Mouse (Mus musculus) limb, embryonic 12.5 days (tissue): ENCODE measurements at regions not wholly inside any gene's neighbourhood (a gene's known extent, or its start where the extent isn't known, plus 50 kb on each side); places are given as distances from the start of the nearest gene placed in this dataset.

Experiments used
- ATAC-seq: fragments of 200-750 bp; cut with Nextera tagmentation; 2 replicates; pipeline ENCODE4 v1.8.0; 2017; ENCODE audit warnings: low read depth, moderate TSS enrichment; ENCODE audit not compliant: insufficient number of reproducible peaks, insufficient read depth, low FRiP score, low TSS enrichment
- H3K27ac ChIP-seq: fragments of 300-500 bp; sonication (generic); 2 replicates; pipeline ENCODE4 v1.5.1; 2016; ENCODE audit warnings: mild to moderate bottlenecking, moderate library complexity
- H3K27me3 ChIP-seq: fragments of 300-500 bp; sonication (generic); 2 replicates; pipeline ENCODE4 v1.6.1; 2016; ENCODE audit warnings: mild to moderate bottlenecking, moderate library complexity
- H3K36me3 ChIP-seq: fragments of 300-500 bp; sonication (generic); 2 replicates; pipeline ENCODE4 v1.6.1; 2016; ENCODE audit warnings: mild to moderate bottlenecking, moderate library complexity
- H3K4me1 ChIP-seq: fragments of 300-500 bp; sonication (generic); replicated peaks from 2 replicates; pipeline ENCODE4 v1.6.1; 2016
- H3K4me2 ChIP-seq: fragments of 300-500 bp; sonication (generic); 2 replicates; pipeline ENCODE4 v1.6.1; 2016; ENCODE audit warnings: mild to moderate bottlenecking, moderate library complexity
- H3K4me3 ChIP-seq: fragments of 300-500 bp; sonication (generic); replicated peaks from 2 replicates; pipeline ENCODE4 v1.5.1; 2016; ENCODE audit warnings: mild to moderate bottlenecking
- H3K9ac ChIP-seq: fragments of 300-500 bp; sonication (generic); replicated peaks from 2 replicates; pipeline ENCODE4 v1.6.1; 2016; ENCODE audit warnings: mild to moderate bottlenecking, moderate library complexity
- H3K9me3 ChIP-seq: fragments of 300-500 bp; sonication (generic); 2 replicates; pipeline ENCODE4 v1.6.1; 2016; ENCODE audit warnings: mild to moderate bottlenecking, moderate library complexity
- WGBS: fragments of 180-500 bp; shearing (Covaris S2); methylation state at CpG from one replicate; pipeline ENCODE4 v1.1.7; 2016; 5-methylcytosine and 5-hydroxymethylcytosine counted together

- no peaks in the 10 kb centered on the region for H3K9me3 ChIP-seq
- H3K27ac ChIP-seq, result peak overlapping the region; percentile 89
- H3K27me3 ChIP-seq, result peaks cover 21% of the 10 kb centered on the region
- ATAC-seq, result no peak; the same call in 1 of the 2 replicates
- no peak overlapping the region for H3K4me3 ChIP-seq
- peaks cover 32% of the 10 kb centered on the region for H3K4me1 ChIP-seq
- peak overlapping the region; percentile 17; the same call in 1 of the 2 replicates for H3K4me2 ChIP-seq
- 25% methylated on average over 10 of the region's 10 CpGs for WGBS
- H3K36me3 ChIP-seq, result no peaks in the 10 kb centered on the region
- no peak overlapping the region for H3K9ac ChIP-seq
Observed at GRCm38 (mm10) chr5:118316310-118317017, 71.4 kb downstream of the 2410131K14Rik start.

DNA sequence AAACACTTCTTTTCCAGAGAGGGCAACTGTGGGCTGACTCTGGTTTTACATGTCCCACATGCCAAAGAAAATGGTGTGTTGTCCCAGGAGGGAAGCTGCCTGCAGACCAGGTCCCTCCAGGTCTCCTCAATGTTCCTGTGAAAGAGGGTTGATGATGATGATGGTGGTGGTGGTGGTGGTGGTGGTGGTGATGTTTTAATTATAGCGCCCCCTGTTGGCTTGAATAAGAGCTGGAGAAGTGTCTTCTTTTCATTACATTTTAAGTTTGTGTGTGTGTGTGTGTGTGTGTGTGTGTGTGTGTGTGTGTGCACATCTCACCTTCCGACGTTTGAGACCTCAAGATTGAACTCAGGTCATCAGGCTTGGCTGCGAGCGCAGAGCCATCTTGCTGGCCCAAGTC lies 73.0 kb downstream of the 2410131K14Rik start:
- 64% methylated on average over 5 of the region's 5 CpGs for WGBS
- Histone ChIP-seq H3K27me3 (peaks cover 21% of the 10 kb centered on the region), H3K4me2 (no peak overlapping the region), H3K27ac (peak overlapping the region; percentile 89), H3K9ac (no peak overlapping the region), H3K36me3 (no peaks in the 10 kb centered on the region), H3K9me3 (no peaks in the 10 kb centered on the region), H3K4me1 (peaks cover 46% of the 10 kb centered on the region), H3K4me3 (no peak overlapping the region)
- ATAC-seq, result no peak

DNA sequence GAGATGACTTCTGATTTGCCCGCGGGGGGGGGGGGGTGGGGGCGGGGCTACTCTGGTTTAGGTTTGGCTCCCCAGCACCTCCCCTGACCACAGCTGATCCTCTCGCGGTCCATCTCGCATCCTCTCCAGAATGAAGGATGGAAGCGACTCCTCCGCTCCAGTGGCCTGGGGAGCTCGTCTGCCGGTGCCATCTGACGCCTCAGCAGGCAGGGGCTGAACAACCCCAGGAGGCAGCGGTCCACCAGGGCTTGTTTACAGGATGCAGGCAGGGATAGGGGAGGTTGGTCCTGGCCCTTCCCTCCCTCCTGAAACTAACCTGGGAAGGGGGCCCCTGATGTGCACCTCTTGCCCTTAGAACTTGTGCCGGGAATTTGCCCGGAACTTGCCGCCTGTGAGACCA lies 73.9 kb downstream of the 2410131K14Rik start:
- H3K4me1 ChIP-seq, result peaks cover 46% of the 10 kb centered on the region
- H3K27me3 ChIP-seq, result peaks cover 21% of the 10 kb centered on the region
- H3K4me3 ChIP-seq, result 0 out of 2 replicates have a peak overlapping the region, but pooled peaks have one; percentile 1
- WGBS, result 8% methylated on average over 14 of the region's 15 CpGs
- H3K4me2 ChIP-seq, result peak overlapping the region; percentile 37
- no peak overlapping the region for H3K27ac ChIP-seq
- no peaks in the 10 kb centered on the region for H3K9me3 ChIP-seq
- no peak overlapping the region for H3K9ac ChIP-seq
- H3K36me3 ChIP-seq, result no peaks in the 10 kb centered on the region
- no peak for ATAC-seq

DNA sequence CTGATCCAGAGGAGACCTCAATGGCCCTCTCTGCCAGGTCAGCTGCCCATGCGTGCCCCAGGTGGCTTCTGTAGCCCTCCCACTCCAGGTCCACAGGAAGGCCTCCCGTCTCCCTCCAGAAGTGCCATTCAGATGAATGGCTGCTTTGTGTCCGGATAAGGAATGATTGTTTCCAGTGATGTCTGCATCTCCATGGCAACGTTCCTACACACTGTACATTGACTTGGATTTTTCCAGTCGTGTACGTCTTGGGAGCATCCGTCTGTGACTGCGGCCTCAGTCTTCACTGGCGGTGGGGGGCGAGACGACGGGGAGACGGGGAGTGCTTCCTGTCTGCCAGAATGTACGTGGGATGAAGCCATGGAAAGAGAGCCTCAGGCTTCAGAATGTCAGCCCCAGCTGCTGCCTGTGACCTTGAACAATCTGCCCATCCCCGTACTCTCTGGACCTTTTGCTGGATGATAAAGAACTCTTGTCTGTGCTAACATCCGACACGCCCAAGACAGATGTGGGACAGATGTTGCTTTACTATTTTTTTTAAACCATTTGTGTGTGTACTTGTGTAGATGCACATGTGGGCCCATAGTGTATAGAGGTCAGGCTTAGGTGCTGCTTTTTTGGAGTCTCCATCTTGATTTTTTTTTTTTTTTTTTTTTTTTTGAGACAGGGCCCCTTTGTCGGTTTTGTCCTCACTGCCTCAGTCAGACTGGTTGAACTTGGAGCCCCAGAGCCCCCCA lies 76.9 kb downstream of the 2410131K14Rik start:
- no peaks in the 10 kb centered on the region for H3K9me3 ChIP-seq
- peaks cover 21% of the 10 kb centered on the region for H3K27me3 ChIP-seq
- H3K36me3 ChIP-seq, result no peaks in the 10 kb centered on the region
- H3K9ac ChIP-seq, result no peak overlapping the region
- peaks cover 45% of the 10 kb centered on the region for H3K4me1 ChIP-seq
- WGBS, result 50% methylated on average over 18 of the region's 18 CpGs
- 0 out of 2 replicates have a peak overlapping the region, but pooled peaks have one; percentile 2 for H3K4me2 ChIP-seq
- ATAC-seq, result peak; percentile 81
- peak overlapping the region; percentile 86 for H3K27ac ChIP-seq
- H3K4me3 ChIP-seq, result no peak overlapping the region

DNA sequence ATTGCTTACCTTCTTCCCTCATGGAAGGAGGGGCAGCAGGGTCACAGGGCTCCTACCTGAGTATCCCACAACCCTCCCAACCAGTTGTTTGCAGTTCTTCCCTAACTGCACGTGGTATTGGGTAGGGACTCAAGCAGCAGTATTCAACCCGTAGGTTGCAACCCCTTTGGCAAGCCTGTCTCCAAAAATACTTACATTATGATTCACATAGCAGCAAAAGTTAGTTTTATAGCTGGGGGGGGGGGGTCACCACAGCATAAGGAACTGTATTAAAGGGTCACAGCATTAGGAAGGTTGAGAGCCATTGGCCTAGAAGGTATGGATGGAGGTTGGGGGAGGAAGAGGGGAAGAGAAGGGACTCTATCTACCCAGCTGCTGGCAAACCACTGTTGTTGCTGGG lies 78.1 kb downstream of the 2410131K14Rik start:
- Histone ChIP-seq H3K9ac (no peak overlapping the region), H3K4me1 (peaks cover 46% of the 10 kb centered on the region), H3K36me3 (no peaks in the 10 kb centered on the region), H3K4me3 (no peak overlapping the region), H3K27me3 (peaks cover 21% of the 10 kb centered on the region), H3K9me3 (no peaks in the 10 kb centered on the region), H3K4me2 (no peak overlapping the region), H3K27ac (peak overlapping the region; percentile 86)
- 84% methylated on average over 2 of the region's 2 CpGs for WGBS
- no peak for ATAC-seq

DNA sequence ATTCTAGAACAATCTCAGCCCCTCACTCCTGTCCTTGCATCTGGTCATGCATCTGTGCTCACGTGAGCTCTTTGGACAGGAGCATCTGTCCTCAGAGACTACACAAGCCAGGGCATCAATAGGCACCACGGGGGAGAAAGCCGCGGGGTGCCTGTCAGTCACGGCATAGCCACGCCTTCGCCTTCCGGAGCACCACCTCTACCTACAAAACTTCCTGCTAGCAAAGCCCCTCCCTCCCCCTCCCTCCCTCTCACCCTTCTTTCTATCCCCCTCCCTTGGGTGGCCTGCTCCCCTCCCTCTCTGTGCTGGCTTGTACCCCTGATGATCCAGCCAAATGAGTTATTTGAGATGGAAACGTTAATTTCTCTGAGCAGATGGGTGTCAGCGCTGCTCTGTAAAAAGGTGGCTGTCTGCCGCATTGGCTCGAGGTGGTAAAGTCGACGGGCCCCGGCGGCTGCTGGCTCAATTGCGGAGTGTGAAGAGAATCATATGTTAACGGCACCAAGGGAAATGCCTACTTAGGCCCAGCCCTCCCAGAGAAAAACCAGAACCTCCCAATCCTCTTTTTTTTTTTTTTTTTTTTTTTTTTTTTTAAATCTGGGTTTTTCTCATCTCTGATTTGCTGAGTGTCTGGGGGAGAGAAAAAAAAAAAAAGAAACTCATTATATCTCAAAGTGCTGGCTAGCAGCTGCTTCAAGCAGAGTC lies 82.0 kb downstream of the 2410131K14Rik start:
- Histone ChIP-seq H3K4me1 (peaks cover 42% of the 10 kb centered on the region), H3K36me3 (no peaks in the 10 kb centered on the region), H3K9ac (no peak overlapping the region), H3K9me3 (0 out of 2 replicates have a peak, but pooled peaks cover 3% of the 10 kb centered on the region), H3K27me3 (peaks cover 12% of the 10 kb centered on the region), H3K27ac (peak overlapping the region; percentile 72), H3K4me2 (peak overlapping the region; percentile 59), H3K4me3 (peak overlapping the region; percentile 29)
- ATAC-seq, result no peak
- under 1% methylated on average over 18 of the region's 18 CpGs for WGBS

GRCm38 (mm10) chr5:118327961-118328712 lies 83.1 kb downstream of the 2410131K14Rik start:
- WGBS, result 3% methylated on average over 28 of the region's 28 CpGs
- H3K36me3 ChIP-seq, result no peaks in the 10 kb centered on the region
- no peak for ATAC-seq

GRCm38 (mm10) chr5:118329143-118329542 lies 84.1 kb downstream of the 2410131K14Rik start:
- no peak overlapping the region for H3K9ac ChIP-seq
- no peak for ATAC-seq
- no peak overlapping the region for H3K27ac ChIP-seq
- no peak overlapping the region for H3K4me3 ChIP-seq
- H3K9me3 ChIP-seq, result 0 out of 2 replicates have a peak, but pooled peaks cover 3% of the 10 kb centered on the region
- no peak overlapping the region for H3K4me2 ChIP-seq
- 80% methylated on average over 5 of the region's 5 CpGs for WGBS
- peaks cover 40% of the 10 kb centered on the region for H3K4me1 ChIP-seq
- no peaks in the 10 kb centered on the region for H3K36me3 ChIP-seq
- H3K27me3 ChIP-seq, result peaks cover 12% of the 10 kb centered on the region

More at GRCm38 (mm10) chr5:118327961-118328712, 83.1 kb downstream of the 2410131K14Rik start:
- H3K9ac ChIP-seq, result 0 out of 2 replicates have a peak overlapping the region, but pooled peaks have one; percentile 27
- peaks cover 40% of the 10 kb centered on the region for H3K4me1 ChIP-seq
- H3K27me3 ChIP-seq, result peaks cover 12% of the 10 kb centered on the region
- H3K27ac ChIP-seq, result no peak overlapping the region
- peak overlapping the region; percentile 59 for H3K4me2 ChIP-seq
- peak overlapping the region; percentile 30 for H3K4me3 ChIP-seq
- H3K9me3 ChIP-seq, result 0 out of 2 replicates have a peak, but pooled peaks cover 3% of the 10 kb centered on the region

GRCm38 (mm10) chr5:118331286-118331607 lies 86.2 kb downstream of the 2410131K14Rik start:
- no peak overlapping the region for H3K9ac ChIP-seq
- H3K4me1 ChIP-seq, result peaks cover 40% of the 10 kb centered on the region
- 17% methylated on average over 14 of the region's 14 CpGs for WGBS

DNA sequence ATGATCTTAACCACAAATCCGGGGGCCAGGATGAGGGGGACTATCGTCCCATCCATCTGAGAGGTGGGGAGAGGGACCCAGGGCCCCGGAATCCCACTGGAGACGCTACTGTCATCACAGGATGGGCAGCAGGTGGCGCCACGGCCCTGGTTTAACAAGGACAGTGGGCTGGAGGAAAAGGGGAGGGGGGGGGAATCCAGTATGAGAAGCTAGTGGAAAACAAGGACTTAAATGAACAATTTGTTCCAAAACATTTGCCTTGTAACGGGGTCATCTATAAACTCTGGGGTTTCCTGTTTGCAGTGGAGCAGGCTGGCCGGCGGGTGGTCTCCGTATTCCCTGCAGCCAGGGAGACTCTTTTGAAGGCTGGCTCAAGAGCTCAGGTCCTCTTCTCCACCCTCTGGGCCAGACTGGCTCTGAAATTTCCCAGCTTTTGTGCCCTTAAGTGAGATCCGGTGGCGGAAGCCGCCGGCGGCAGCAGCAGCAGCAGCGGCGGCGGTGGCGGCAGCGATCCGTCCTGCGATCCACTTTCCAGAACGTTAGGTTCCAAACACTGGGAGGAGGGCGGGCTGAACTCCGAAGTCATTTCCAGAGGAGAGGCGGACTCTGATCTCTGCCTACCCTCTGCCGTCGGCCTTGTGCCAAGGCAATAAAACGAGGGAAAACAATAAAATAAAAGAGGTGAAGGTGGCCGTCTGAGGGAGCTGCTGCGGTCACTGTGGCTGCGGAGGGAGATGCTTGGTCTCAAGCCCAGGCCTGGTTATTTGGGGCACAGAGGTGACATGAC lies 86.8 kb downstream of the 2410131K14Rik start:
- 0 out of 2 replicates have a peak, but pooled peaks cover 3% of the 10 kb centered on the region for H3K9me3 ChIP-seq
- H3K4me3 ChIP-seq, result peak overlapping the region; percentile 42
- under 1% methylated on average over 32 of the region's 32 CpGs for WGBS
- peaks cover 12% of the 10 kb centered on the region for H3K27me3 ChIP-seq
- H3K27ac ChIP-seq, result peak overlapping the region; percentile 94
- ATAC-seq, result no peak; the same call in 1 of the 2 replicates
- peaks cover 35% of the 10 kb centered on the region for H3K4me1 ChIP-seq
- H3K9ac ChIP-seq, result peak overlapping the region; percentile 52; the same call in 1 of the 2 replicates
- H3K36me3 ChIP-seq, result no peaks in the 10 kb centered on the region
- peak overlapping the region; percentile 77 for H3K4me2 ChIP-seq

More at GRCm38 (mm10) chr5:118331286-118331607, 86.2 kb downstream of the 2410131K14Rik start:
- Histone ChIP-seq H3K4me2 (peak overlapping the region; percentile 77), H3K9me3 (0 out of 2 replicates have a peak, but pooled peaks cover 3% of the 10 kb centered on the region), H3K27ac (peak overlapping the region; percentile 94), H3K4me3 (peak overlapping the region; percentile 42), H3K36me3 (no peaks in the 10 kb centered on the region), H3K27me3 (peaks cover 12% of the 10 kb centered on the region)
- ATAC-seq, result no peak; the same call in 1 of the 2 replicates
